Mouse (Mus musculus): ENCODE data around the gene Fam168b. TPM values are rescaled to one million over a fixed set of nuclear protein-coding genes. Genes with fewer than 3 reads are reported as not detected.

Gene Fam168b
- polyA plus RNA-seq, 1 experiment = 349 TPM

DNA sequence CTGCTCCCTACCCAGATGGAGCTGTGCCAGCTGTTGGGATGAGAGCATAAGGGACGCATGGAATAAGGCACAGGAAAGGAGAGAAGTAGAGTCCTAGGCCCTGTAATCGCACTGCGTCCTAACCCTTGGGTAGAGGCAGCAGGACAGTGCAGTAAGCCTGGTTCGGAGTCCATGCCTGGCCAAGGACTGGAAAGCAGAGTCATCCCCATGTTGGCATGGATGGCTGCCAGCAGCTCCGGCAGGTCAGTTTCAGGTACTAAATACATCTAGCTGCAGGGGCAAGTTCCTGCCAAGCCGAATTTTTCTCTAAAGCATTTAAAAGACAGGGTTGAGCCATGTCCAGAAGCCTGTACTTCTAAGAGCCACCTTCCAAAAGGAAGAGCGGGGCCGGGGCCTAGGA, 34.4 kb downstream of the Fam168b start:
- no peak for TF ChIP-seq GATA1 (IDR thresholded peaks at IDR 0.05; ENCODE audit: low read length)

DNA sequence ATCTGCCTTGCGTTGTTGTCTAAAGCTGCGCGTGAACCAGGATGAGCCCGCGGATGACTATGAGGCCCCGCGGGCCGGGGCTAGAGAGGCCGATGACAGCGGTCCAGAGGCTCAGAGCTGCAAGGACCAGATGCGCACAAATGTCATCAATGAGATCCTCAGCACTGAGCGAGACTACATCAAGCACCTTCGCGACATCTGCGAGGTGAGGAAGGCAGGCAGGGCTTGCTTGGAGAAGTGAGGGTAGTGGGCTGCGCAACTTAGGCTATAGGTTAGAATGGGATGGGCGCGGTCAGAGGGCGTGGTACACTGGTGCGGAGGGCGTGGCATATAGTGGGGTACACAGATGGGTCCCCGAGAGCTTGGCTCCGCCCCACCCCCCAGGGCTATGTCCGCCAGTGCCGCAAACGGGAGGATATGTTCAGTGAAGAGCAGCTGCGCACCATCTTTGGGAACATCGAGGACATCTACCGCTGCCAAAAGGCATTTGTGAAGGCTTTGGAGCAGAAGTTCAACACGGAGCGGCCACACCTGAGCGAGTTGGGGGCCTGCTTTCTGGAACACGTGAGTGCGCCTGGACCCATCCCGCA, 36.8 kb downstream of the Fam168b start:
- no peak for TF ChIP-seq GATA1 (IDR thresholded peaks at IDR 0.05; ENCODE audit: low read length)

DNA sequence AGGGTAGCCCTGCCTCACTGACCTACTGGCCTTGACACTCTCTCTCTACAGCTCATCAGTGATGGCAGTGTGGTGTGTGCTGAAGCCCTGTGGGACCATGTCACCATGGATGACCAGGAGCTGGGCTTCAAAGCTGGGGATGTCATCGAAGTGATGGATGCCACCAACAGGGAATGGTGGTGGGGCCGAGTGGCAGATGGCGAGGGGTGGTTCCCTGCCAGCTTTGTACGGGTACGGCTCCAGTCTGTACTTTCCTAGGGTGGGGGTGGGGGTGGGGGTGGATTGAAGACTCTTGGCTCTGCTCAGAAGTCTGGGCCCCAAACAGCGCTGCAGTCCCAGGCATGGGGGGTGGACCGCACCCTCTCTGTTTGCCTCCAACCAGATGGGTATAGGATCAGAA, 38.0 kb downstream of the Fam168b start:
- no peak for TF ChIP-seq GATA1 (IDR thresholded peaks at IDR 0.05; ENCODE audit: low read length)

DNA sequence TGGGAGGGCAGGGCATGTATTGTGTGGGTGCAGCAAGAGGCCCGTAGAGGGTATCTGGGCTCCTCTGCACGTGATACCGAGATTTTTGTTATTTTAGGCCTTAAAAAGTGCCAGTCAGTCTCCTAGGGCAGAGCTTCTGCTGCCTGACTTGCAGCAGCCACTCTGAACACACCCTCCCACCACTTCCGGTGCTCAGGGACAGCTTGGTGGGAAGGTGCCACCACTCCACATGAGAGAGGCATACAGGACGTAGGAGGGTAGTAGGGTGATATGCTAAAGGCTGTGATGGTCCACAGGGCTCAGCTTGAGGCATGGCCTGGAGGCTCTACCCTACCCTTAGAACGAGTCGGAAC, 40.6 kb downstream of the Fam168b start:
- TF ChIP-seq GATA1 (IDR thresholded peaks at IDR 0.05; ENCODE audit: low read length) = no peak

DNA sequence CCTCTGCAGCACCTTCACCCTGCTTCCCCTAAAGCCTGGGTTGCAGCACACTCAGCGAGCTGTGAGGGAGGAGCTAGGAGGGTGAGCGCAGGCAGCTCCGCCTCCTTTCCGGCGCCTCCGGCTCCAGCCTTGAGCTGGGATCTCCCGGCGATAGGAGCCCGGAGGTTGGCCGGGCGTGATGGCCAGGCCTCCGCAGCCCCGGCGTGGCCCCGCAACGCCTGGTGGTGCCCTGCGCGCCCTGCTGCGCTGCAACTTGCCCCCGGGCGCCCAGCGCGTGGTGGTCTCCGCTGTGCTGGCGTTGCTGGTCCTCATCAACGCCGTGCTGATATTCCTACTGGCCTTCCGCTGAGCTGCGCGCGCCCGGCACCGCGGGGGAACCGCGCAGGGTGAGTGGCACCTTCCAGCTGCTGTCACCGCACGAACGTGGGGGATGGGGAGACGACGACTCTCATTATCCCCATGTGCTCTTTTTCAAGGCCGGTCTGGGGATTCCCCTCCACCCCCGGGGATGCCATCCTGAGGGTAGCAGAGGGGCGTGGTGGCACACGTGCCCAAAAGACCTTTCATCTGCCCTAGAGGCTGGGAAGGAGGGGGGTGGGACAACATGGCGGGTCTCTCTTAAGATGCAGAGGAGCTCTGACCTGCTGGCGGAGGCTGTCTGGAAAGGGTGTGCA, 41.1 kb downstream of the Fam168b start:
- TF ChIP-seq GATA1 (IDR thresholded peaks at IDR 0.05; ENCODE audit: low read length) = no peak

DNA sequence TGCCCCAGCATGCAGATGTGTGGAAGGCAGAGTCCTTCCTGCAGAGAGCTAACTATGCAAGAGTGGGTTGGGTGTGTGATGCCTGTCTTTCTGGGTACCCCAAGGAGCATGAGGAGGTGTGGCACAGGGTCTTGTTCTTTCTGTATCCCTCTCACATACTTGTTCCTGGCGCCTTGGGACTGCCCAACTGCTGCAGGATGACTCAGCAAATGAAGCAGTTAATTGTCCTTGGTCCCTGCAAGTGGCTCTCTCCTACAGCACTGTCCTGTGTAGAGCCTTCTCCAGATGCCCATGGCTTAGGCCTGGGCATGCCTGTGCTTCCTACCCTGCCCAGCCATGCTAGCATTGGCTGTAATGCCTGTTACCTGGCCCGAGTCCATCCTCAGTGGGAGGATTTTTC, 43.7 kb downstream of the Fam168b start:
- no peak for TF ChIP-seq GATA1 (IDR thresholded peaks at IDR 0.05; ENCODE audit: low read length)

DNA sequence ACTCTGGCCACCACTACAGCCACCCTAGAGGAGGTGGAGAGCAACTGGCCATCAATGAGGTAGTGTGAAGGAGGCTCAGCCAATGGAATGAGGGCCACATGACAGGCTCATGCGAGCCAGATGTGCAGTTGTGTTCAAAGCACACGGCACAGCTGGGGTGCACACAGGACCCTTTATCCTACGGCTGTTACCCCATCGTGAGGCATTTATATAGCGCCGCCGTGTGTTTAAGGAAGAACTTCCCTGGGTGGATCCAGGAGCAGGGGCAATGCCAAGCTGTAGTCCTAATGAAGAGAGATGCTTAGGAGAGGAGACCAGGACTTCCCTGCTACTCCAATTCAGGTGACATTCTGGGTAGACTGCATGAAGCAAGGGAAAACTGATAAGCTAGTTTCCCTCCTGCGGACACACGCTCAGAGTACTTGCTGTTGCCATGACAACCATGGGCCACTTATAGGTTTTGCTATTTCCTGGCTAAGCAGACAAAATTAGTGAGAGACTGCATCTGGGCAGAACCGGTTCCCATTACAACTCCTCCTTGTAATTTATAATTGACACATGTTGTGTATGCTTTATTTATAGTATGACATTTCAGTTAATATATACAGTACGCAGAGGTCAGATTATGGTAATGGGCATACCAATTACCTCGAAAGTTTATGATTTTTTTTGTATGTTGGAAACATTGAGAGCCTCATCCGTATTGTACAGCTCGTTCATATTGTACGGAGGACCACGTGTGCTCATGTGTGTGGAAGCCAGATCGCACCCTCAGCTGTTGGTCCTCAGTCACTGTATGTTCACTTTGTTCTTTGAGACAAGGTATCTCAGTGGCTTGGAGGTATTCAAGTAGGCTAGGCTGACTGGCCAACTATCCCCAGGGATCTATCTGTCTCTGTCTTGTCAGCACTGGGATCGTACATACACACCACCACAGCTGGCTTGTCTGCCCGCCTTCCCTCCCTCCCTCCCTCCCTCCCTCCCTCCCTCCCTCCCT, 49.3 kb downstream of the Fam168b start:
- no peak for TF ChIP-seq GATA1 (IDR thresholded peaks at IDR 0.05; ENCODE audit: low read length)

DNA sequence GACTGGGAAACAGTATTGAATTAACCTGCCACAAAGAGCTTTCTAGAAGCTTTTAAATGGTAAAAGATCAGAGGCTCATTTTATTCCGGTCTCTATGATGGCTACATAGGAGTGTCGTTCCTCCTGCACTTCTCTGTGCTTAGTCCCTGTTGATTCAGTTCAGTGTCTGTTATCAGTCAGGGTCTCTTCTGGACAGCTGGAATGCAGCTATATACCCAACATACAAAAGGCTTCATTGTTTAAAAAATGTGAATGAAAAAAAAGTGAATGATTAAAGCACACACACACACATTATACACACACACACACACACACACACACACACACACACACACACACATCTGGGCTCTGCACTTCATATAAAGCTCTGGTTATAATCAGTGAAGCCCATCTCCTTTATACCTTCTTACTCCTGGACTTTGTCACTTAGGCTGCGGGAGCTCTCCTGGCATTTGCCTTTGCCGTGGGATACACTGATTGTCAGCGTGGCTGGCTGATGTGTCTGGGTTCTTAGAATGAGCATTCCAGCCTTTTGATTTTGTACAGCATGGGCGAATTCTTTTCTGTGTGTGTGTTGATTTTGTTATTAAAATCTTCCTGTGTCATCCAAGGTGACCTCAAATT, 59.2 kb downstream of the Fam168b start:
- TF ChIP-seq GATA1 (IDR thresholded peaks at IDR 0.05; ENCODE audit: low read length) = no peak

DNA sequence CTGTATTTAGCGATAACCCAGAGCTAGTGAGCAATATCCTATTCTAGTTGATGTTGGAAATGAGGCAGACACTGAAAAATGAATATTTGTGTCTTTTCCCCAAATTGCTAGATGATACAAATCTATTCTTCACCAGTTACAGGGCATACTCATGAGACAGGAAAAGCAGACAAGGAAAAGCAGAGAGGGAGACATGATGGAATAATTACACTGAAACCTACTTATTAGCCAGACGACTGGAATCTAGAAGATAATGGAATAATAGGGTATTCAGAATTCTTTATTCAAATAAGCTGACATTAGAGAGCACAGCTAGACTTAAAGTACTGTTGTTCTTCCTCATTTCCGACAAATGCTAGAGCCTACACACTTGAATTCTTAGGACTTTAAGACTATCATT, 67.0 kb downstream of the Fam168b start:
- TF ChIP-seq GATA1 (IDR thresholded peaks at IDR 0.05; ENCODE audit: low read length) = no peak

DNA sequence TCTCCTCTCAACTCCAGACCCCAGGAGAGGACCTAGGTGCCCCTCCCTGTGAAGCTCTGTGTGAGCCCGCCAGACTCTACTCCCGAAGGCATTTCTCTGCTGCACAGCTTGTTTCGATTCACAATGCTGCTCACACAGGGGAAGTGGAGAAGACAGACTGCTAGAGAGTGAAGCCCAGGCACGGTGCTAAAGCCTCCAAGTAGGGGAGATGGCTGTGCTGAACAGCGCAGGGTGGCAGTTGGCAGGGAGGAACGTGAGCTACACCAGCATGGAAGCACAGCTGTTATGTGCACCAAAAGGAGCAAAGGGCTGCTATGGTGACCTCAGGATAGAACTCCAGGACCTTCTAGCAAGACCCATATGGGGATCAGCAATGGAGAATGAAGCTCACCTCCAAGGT, 74.0 kb downstream of the Fam168b start:
- no peak for TF ChIP-seq GATA1 (IDR thresholded peaks at IDR 0.05; ENCODE audit: low read length)

DNA sequence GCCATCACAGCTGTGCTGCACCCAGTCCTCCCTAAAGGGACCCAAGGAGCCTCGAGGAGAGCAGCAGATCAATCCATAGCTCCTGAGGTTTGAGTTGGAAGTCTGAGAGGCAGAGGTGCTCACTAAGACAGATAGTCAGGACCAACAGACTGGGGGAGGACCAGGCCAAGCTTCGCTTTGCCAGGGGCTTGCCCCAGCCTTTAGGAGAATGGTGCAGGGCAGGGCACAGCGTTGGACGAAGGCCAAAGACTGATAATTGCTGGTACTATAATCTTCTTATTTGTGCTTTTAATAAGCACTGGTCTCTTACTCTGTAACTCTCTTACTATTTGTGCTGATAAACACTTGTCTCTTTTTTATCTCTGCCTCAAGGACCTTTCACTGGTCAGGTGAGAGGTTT, 75.0 kb downstream of the Fam168b start:
- no peak for TF ChIP-seq GATA1 (IDR thresholded peaks at IDR 0.05; ENCODE audit: low read length)

DNA sequence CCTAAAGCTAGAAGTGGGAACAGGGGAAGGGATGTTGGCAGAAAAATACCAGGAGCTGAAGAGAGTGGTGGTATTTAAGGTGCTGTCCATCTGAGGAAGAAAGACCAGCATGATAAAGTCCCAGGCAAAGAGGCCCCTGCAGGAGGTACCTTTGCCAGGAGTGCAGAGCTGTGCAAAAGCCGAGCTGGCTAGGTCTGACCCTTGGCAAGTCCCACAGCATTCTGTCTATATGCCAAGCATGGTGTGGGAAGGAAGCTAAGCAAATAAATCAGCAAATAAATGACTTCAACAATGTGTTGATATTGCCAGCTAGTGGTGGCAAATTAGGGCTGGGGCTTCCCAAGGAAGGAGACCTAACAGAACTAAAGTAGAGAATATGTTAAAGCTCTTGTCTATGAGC, 76.0 kb downstream of the Fam168b start:
- no peak for TF ChIP-seq GATA1 (IDR thresholded peaks at IDR 0.05; ENCODE audit: low read length)

Other genes starting within 250 kb of the Fam168b start
- gene Plekhb2, start 6.9 kb upstream of the Fam168b start, polyA plus RNA-seq (2012) = 0.71 and 0.78 TPM in 2 replicates

All from G1E-ER4 (cell line).